Mouse (Mus musculus) stomach, postnatal 0 days (tissue): Measurements from ENCODE around the gene Nap1l5.

Experiments
- CTCF ChIP-seq: IDR thresholded peaks from 2 replicates; pipeline ENCODE4 v1.5.1; 2016; ENCODE audit warnings: antibody characterized with exemption, low read depth, mild to moderate bottlenecking, moderate library complexity
- EP300 ChIP-seq: optimal IDR thresholded peaks from 2 replicates; pipeline ENCODE3; 2016; ENCODE audit warnings: antibody characterized with exemption

DNA sequence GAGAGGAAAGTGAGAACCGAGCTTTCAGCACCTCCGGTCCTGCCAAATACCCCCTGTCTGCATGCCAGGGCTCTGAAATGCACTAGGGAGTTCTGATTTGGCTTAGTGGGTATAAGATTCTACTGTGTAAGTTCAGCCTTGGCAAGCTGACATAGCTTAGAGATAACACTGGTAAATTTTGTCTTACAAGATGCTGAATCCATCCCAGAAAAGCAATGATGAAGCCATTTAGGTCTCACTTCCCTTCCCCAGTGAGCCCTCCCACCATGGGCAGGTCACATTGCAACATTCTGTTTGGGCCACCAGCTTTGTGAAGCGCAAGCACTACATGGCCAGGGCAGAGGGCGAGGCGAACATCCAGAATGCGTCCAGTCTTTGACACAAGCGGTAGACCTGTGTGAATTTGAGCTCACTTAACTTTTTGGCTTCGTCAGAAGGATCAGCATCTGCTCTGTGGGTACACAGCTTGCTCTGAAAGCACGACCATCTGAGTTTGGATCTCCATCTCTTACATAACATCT lies 23.1 kb upstream of the Nap1l5 start:
- TF ChIP-seq CTCF (no peak), EP300 (no peak)
